Mouse (Mus musculus): ENCODE results near the gene Jazf1. TPM values are rescaled to one million over a fixed set of nuclear protein-coding genes. Genes with fewer than 3 reads are reported as not detected.
A peak's percentile ranks its signal among the peaks of the same experiment; 100 is the strongest.

Jazf1 gene
- 1 to 10 TPM; 4.3 to 6.5 (median 5.2) TPM for total RNA-seq (2022)

GRCm38 (mm10) chr6:53067989-53068874 is at the start of gene Jazf1:
Jazf1 (minus strand) TSS chr6:53068631.
- DNase-seq, result peak; percentile 11

- DNase-seq, result no peak
These were observed 49.4 kb upstream of the Jazf1 start for GRCm38 (mm10) chr6:53117855-53118254.

- no peak for DNase-seq
These were observed 18.4 kb upstream of the Jazf1 start for GRCm38 (mm10) chr6:53086879-53087278.

GRCm38 (mm10) chr6:53081241-53081640 is 12.8 kb upstream of the Jazf1 start:
- no peak for DNase-seq

- no peak for DNase-seq
These were observed 10.2 kb upstream of the Jazf1 start for GRCm38 (mm10) chr6:53078671-53079070.

- DNase-seq, result no peak
These were observed 3.3 kb upstream of the Jazf1 start for GRCm38 (mm10) chr6:53071732-53072131.

- no peak for DNase-seq
These were observed 1.6 kb upstream of the Jazf1 start for GRCm38 (mm10) chr6:53069976-53070575.

- DNase-seq, result no peak
These were observed 396 bp upstream of the Jazf1 start for GRCm38 (mm10) chr6:53068875-53069178.

GRCm38 (mm10) chr6:53067446-53067988 is 914 bp downstream of the Jazf1 start:
- peak; percentile 5 for DNase-seq

- DNase-seq, result no peak
These were observed 1.5 kb downstream of the Jazf1 start for GRCm38 (mm10) chr6:53066978-53067377.

- no peak for DNase-seq
These were observed 4.4 kb downstream of the Jazf1 start for GRCm38 (mm10) chr6:53064070-53064469.

- no peak for DNase-seq
These were observed 13.5 kb downstream of the Jazf1 start for GRCm38 (mm10) chr6:53054909-53055308.

- no peak for DNase-seq
These were observed 22.9 kb downstream of the Jazf1 start for GRCm38 (mm10) chr6:53045501-53045900.

GRCm38 (mm10) chr6:53038176-53038575 is 30.3 kb downstream of the Jazf1 start:
- no peak for DNase-seq

GRCm38 (mm10) chr6:53034362-53035011 is 33.9 kb downstream of the Jazf1 start:
- no peak for DNase-seq

GRCm38 (mm10) chr6:53032730-53033484 is 35.5 kb downstream of the Jazf1 start:
- peak; percentile 6 for DNase-seq

GRCm38 (mm10) chr6:53022069-53022468 is 46.4 kb downstream of the Jazf1 start:
- no peak for DNase-seq

GRCm38 (mm10) chr6:53021081-53021480 is 47.4 kb downstream of the Jazf1 start:
- no peak for DNase-seq

GRCm38 (mm10) chr6:53017357-53018205 is 50.9 kb downstream of the Jazf1 start:
- no peak for DNase-seq

GRCm38 (mm10) chr6:53014460-53015455 is 53.7 kb downstream of the Jazf1 start:
- no peak for DNase-seq
